Mouse (Mus musculus) CH12.LX (cell line): ENCODE data around the gene Prrt2. TPM values are rescaled to one million over a fixed set of nuclear protein-coding genes. Genes with fewer than 3 reads are reported as not detected.

Experiments
- DNase-seq: peaks from one replicate; pipeline ENCODE4 v3.0.0-alpha.2; 2013; ENCODE audit errors: extremely low read depth
- H3K27ac ChIP-seq: 2 replicates; pipeline ENCODE4 v1.5.1; 2012; ENCODE audit warnings: low read depth, mild to moderate bottlenecking, control low read depth, moderate library complexity; ENCODE audit not compliant: insufficient read depth
- H3K27me3 ChIP-seq: replicated peaks from 2 replicates; pipeline ENCODE3; 2012; ENCODE audit warnings: inconsistent platforms
- H3K36me3 ChIP-seq, 2 experiments: replicated peaks in 1 of 2; 2 replicates each; pipeline versions ENCODE3 to v1.6.1; 2012; ENCODE audit warnings: inconsistent platforms in 1 of 2, low read length in 1 of 2, mild to moderate bottlenecking in 1 of 2, mixed read lengths in 1 of 2, moderate library complexity in 1 of 2; ENCODE audit not compliant: control insufficient read depth in 1 of 2, insufficient read depth in 1 of 2
- H3K4me1 ChIP-seq, 2 experiments: 2 replicates each; pipeline ENCODE4 v1.6.1; 2012; ENCODE audit warnings: inconsistent platforms in 1 of 2, moderate library complexity in 1 of 2; ENCODE audit not compliant: insufficient read depth in 2 of 2, control insufficient read depth in 1 of 2
- H3K4me2 ChIP-seq: 2 replicates; pipeline ENCODE4 v1.6.1; 2012; ENCODE audit warnings: low read depth, mild to moderate bottlenecking, control low read depth; ENCODE audit not compliant: poor library complexity, insufficient read depth, severe bottlenecking
- H3K4me3 ChIP-seq, 3 experiments: fragments of 150-350 bp in 1 of 3; sonication (generic) in 1 of 3; replicated peaks in 1 of 3; 2 replicates each; pipeline versions ENCODE3 to v1.5.1; 2011 to 2012; ENCODE audit warnings: low read depth in 2 of 3, low read length in 2 of 3, mild to moderate bottlenecking in 2 of 3, moderate library complexity in 2 of 3, control low read depth in 1 of 3, improper control_type of control experiment in 1 of 3, inconsistent platforms in 1 of 3, mixed read lengths in 1 of 3; ENCODE audit not compliant: poor library complexity in 1 of 3
- H3K79me2 ChIP-seq: replicated peaks from 2 replicates; pipeline ENCODE4 v1.6.1; 2012; ENCODE audit warnings: mild to moderate bottlenecking, moderate library complexity; ENCODE audit not compliant: control insufficient read depth, poor library complexity, insufficient read depth, severe bottlenecking; ENCODE audit errors: extremely low read depth
- H3K9ac ChIP-seq: 2 replicates; pipeline ENCODE4 v1.6.1; 2012; ENCODE audit warnings: low read depth, mild to moderate bottlenecking, control low read depth, moderate library complexity; ENCODE audit not compliant: insufficient read depth
- H3K9me3 ChIP-seq: replicated peaks from 2 replicates; pipeline ENCODE3; 2012; ENCODE audit warnings: low read length, inconsistent platforms, mixed read lengths
- CHD2 ChIP-seq: IDR thresholded peaks from 2 replicates; pipeline ENCODE4 v1.6.1; 2011; ENCODE audit warnings: low read length, improper control_type of control experiment
- CTCF ChIP-seq, 2 experiments: IDR thresholded peaks in 1 of 2; conservative IDR thresholded peaks in 1 of 2; 2 replicates each; pipeline ENCODE4 v1.5.1; 2011 to 2012; ENCODE audit warnings: low read depth in 2 of 2, low read length in 2 of 2, improper control_type of control experiment in 1 of 2, inconsistent platforms in 1 of 2, mild to moderate bottlenecking in 1 of 2, moderate library complexity in 1 of 2
- ETS1 ChIP-seq: conservative IDR thresholded peaks from 2 replicates; pipeline ENCODE4 v1.6.1; 2012; ENCODE audit warnings: low read depth, mild to moderate bottlenecking, inconsistent platforms, low read length, improper control_type of control experiment, moderate library complexity
- KAT2A ChIP-seq: IDR thresholded peaks from 2 replicates; pipeline ENCODE4 v1.6.1; 2012; ENCODE audit warnings: low read length, improper control_type of control experiment, inconsistent platforms; ENCODE audit not compliant: insufficient replicate concordance
- MAFK ChIP-seq: IDR thresholded peaks from 2 replicates; pipeline ENCODE4 v1.6.1; 2011; ENCODE audit warnings: low read length, improper control_type of control experiment; ENCODE audit not compliant: insufficient replicate concordance
- MAZ ChIP-seq: IDR thresholded peaks from 2 replicates; pipeline ENCODE4 v1.6.1; 2012; ENCODE audit warnings: low read depth, mild to moderate bottlenecking, inconsistent platforms, low read length, improper control_type of control experiment, moderate library complexity
- NELFE ChIP-seq: IDR thresholded peaks from 2 replicates; pipeline ENCODE4 v1.6.1; 2011; ENCODE audit warnings: low read depth, low read length, improper control_type of control experiment
- POLR2AphosphoS2 ChIP-seq: IDR thresholded peaks from 2 replicates; pipeline ENCODE4 v1.6.1; 2011; ENCODE audit warnings: low read depth, low read length, improper control_type of control experiment
- RAD21 ChIP-seq: IDR thresholded peaks from 2 replicates; pipeline ENCODE4 v1.6.1; 2011; ENCODE audit warnings: low read depth, mild to moderate bottlenecking, low read length, improper control_type of control experiment, moderate library complexity
- SMC3 ChIP-seq: IDR thresholded peaks from 2 replicates; pipeline ENCODE4 v1.6.1; 2011; ENCODE audit warnings: low read depth, low read length, improper control_type of control experiment
- TCF12 ChIP-seq: IDR thresholded peaks from 2 replicates; pipeline ENCODE4 v1.6.1; 2014; ENCODE audit warnings: low read depth, mild to moderate bottlenecking, inconsistent platforms, low read length, improper control_type of control experiment
- ZKSCAN1 ChIP-seq: IDR thresholded peaks from 2 replicates; pipeline ENCODE4 v1.6.1; 2012; ENCODE audit warnings: low read depth, inconsistent platforms, low read length, improper control_type of control experiment, borderline replicate concordance
- ZMIZ1 ChIP-seq: IDR thresholded peaks from 2 replicates; pipeline ENCODE4 v1.6.1; 2012; ENCODE audit warnings: low read depth, mild to moderate bottlenecking, inconsistent platforms, low read length, improper control_type of control experiment
- dilution Hi-C: fragments of 300-500 bp; cut with MboI; formaldehyde crosslinking; loops from 2 replicates; pipeline ENCODE4 v1.14.3; 2020; ENCODE audit warnings: low sequenced_read_pairs; ENCODE audit not compliant: extremely low pct_unique_long_range_greater_than_20kb, extremely low pct_ligation_motif_present
- in situ Hi-C: fragments of 300-500 bp; cut with MboI; formaldehyde crosslinking; loops from 3 replicates; pipeline ENCODE4 v1.14.3; 2019; ENCODE audit warnings: low sequenced_read_pairs, low pct_ligation_motif_present, low pct_unique_long_range_greater_than_20kb, mixed read lengths
- polyA plus RNA-seq: library from polyadenylated mRNA; unstranded; fragments of >175 nt; gene quantifications from 2 replicates; pipeline ENCODE4 v1.2.1, GENCODE M21; 2012; ENCODE audit warnings: low read depth; ENCODE audit not compliant: insufficient read length
- total RNA-seq, 2 experiments: library from RNA; depleted of rRNA; stranded (reverse); fragments of 300-350 nt in 1 of 2; fragments of >200 nt in 1 of 2; gene quantifications; 2 replicates each; pipeline ENCODE4 v1.2.3; 2012 to 2014

Prrt2 gene
- total and polyA plus RNA-seq, 3 experiments, result 1.2 TPM; not detected in 2

- in situ Hi-C loops (loop anchor here (25.0 kb wide), 1 partner anchor 798 kb away; the partner anchor contains the start of genes Gm49388 and Setd1a), dilution Hi-C loops (no loop called here)
- H3K36me3 ChIP-seq, result peaks cover 37 to 88% of the 10 kb centered on the region in 2 experiments
Measured at GRCm38 (mm10) chr7:126988816-126989215, 32.2 kb downstream of the Prrt2 start.

GRCm38 (mm10) chr7:126986319-126986718, 34.7 kb downstream of the Prrt2 start:
- TF ChIP-seq RAD21 (peak; percentile 12), CTCF (conservative IDR thresholded peaks at IDR 0.05 in 1 of 2, IDR thresholded peaks at IDR 0.05 in 1 of 2; ENCODE audit: low read depth in 2 of 2, low read length in 2 of 2) (peak in 1 of 2 experiments; percentile 38; a peak in 2 of 4 replicates), SMC3 (peak; percentile 34), TCF12 (no peak)
- dilution Hi-C loops, result no loop called here
- Histone ChIP-seq H3K36me3 (peaks cover 25 to 91% of the 10 kb centered on the region in 2 experiments), H3K4me2 (no peak overlapping the region), H3K9me3 (no peaks in the 10 kb centered on the region), H3K4me3 (no peak overlapping the region), H3K9ac (no peak overlapping the region), H3K79me2 (no peaks in the 10 kb centered on the region), H3K27ac (no peak overlapping the region), H3K4me1 (no peaks in the 10 kb centered on the region), H3K27me3 (no peaks in the 10 kb centered on the region)
- in situ Hi-C loops, result loop anchor here (25.0 kb wide), 1 partner anchor 801 kb away; the partner anchor contains the start of genes Gm49388 and Setd1a
- DNase-seq, result no peak

More at GRCm38 (mm10) chr7:126988816-126989215, 32.2 kb downstream of the Prrt2 start:
- Histone ChIP-seq H3K4me2 (no peak overlapping the region), H3K27ac (no peak overlapping the region), H3K79me2 (no peaks in the 10 kb centered on the region), H3K9ac (no peak overlapping the region), H3K9me3 (no peaks in the 10 kb centered on the region), H3K4me3 (no peak overlapping the region), H3K4me1 (0 out of 4 replicates have a peak, but pooled peaks cover 0 to 4% of the 10 kb centered on the region in 2 experiments), H3K27me3 (no peaks in the 10 kb centered on the region)
- DNase-seq, result no peak
- TF ChIP-seq MAFK (no peak), CHD2 (no peak), TCF12 (no peak), KAT2A (no peak), MAZ (no peak), ZMIZ1 (no peak), ZKSCAN1 (no peak), POLR2AphosphoS2 (no peak), NELFE (no peak), ETS1 (no peak)
